Mouse (Mus musculus) embryonic facial prominence, embryonic 13.5 days (tissue): ENCODE results near the gene Abraxas2. TPM values are rescaled to one million over a fixed set of nuclear protein-coding genes. Genes with fewer than 3 reads are reported as not detected.
A peak's percentile ranks its signal among the peaks of the same experiment; 100 is the strongest.

ENCODE experiments used
- ATAC-seq: fragments of 200-750 bp; cut with Nextera tagmentation; 2 replicates; pipeline ENCODE4 v1.8.0; 2017; ENCODE audit warnings: low read depth; ENCODE audit not compliant: insufficient number of reproducible peaks, insufficient read depth, low FRiP score, low TSS enrichment
- H3K27ac ChIP-seq: fragments of 300-500 bp; sonication (generic); 2 replicates; pipeline ENCODE4 v1.5.1; 2015; ENCODE audit warnings: moderate library complexity, mild to moderate bottlenecking, inconsistent platforms
- H3K27me3 ChIP-seq: fragments of 300-500 bp; sonication (generic); 2 replicates; pipeline ENCODE4 v1.6.1; 2015; ENCODE audit warnings: mild to moderate bottlenecking, inconsistent platforms
- H3K36me3 ChIP-seq: fragments of 300-500 bp; sonication (generic); 2 replicates; pipeline ENCODE4 v1.6.1; 2015; ENCODE audit warnings: mild to moderate bottlenecking, inconsistent platforms
- H3K4me1 ChIP-seq: fragments of 300-500 bp; sonication (generic); 2 replicates; pipeline ENCODE4 v1.6.1; 2015; ENCODE audit warnings: inconsistent platforms
- H3K4me2 ChIP-seq: fragments of 300-500 bp; sonication (generic); 2 replicates; pipeline ENCODE4 v1.6.1; 2015; ENCODE audit warnings: moderate library complexity, mild to moderate bottlenecking, inconsistent platforms
- H3K4me3 ChIP-seq: fragments of 300-500 bp; sonication (generic); 2 replicates; pipeline ENCODE4 v1.5.1; 2015; ENCODE audit warnings: mild to moderate bottlenecking, inconsistent platforms
- H3K9ac ChIP-seq: fragments of 300-500 bp; sonication (generic); 2 replicates; pipeline ENCODE4 v1.6.1; 2015; ENCODE audit warnings: mild to moderate bottlenecking, inconsistent platforms
- H3K9me3 ChIP-seq: fragments of 300-500 bp; sonication (generic); 2 replicates; pipeline ENCODE4 v1.6.1; 2016; ENCODE audit warnings: inconsistent platforms
- WGBS: fragments of 180-500 bp; shearing (Covaris S2); methylation state at CpG from one replicate; pipeline ENCODE4 v1.1.7; 2015; ENCODE audit warnings: mixed read lengths; 5-methylcytosine and 5-hydroxymethylcytosine counted together
- polyA plus RNA-seq: library from polyadenylated mRNA; unstranded; fragments of >200 nt; fragmentation: Nextera tagmentation; extraction: Ambion mirVana; gene quantifications from 2 replicates; pipeline ENCODE4 v1.2.1, GENCODE M21; 2015

The Abraxas2 gene
- polyA plus RNA-seq, 1 experiment from 2014 or later: 48.8 TPM

DNA sequence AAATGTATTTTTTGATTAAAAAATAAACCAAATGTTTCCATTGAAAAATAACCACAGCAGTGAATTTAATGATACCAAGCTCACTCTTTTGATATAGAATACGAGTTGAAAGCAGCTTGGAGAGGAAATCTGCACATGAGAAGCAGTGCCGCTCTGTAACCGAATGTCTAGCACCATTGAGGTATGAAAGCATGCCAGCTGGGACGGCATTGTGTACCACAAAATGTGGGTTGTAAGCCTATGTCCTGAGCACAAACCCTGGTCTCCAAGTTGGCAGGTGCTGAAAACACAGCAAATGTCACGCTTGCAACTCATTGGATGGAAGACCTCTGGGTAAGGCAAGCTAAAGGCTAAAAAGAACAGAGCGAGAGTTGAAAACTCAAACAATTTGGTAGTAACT, 42.0 kb upstream of the Abraxas2 start:
- no peak overlapping the region for H3K27ac ChIP-seq
- 88% methylated on average over 6 of the region's 6 CpGs for WGBS
- H3K9ac ChIP-seq: no peak overlapping the region
- ATAC-seq: no peak
- H3K4me3 ChIP-seq: no peak overlapping the region
- no peaks in the 10 kb centered on the region for H3K9me3 ChIP-seq
- H3K36me3 ChIP-seq: no peaks in the 10 kb centered on the region
- no peak overlapping the region for H3K4me2 ChIP-seq
- H3K4me1 ChIP-seq: peaks cover 19% of the 10 kb centered on the region
- H3K27me3 ChIP-seq: no peaks in the 10 kb centered on the region

DNA sequence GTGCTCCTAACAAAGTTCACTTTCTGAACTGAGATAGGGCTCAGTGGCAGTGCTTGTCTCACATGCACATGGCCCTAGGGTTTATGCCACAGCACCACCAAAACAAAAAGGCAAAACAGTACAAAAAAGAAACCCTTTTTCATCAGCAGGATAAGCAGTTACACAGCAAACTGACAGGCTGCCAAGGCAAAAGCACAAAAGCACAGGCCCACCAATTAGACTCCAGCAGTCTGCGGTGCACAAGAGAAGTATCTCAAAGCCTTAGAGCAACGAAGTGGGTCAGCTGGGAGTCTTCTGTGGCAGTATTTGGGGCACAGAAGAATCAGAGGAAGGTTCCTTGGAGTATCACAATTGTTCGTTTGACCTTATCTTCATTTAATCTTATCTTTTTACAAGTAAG, 38.3 kb upstream of the Abraxas2 start:
- ATAC-seq: no peak
- 83% methylated on average over 3 of the region's 3 CpGs for WGBS
- H3K36me3 ChIP-seq: peaks cover 10% of the 10 kb centered on the region

DNA sequence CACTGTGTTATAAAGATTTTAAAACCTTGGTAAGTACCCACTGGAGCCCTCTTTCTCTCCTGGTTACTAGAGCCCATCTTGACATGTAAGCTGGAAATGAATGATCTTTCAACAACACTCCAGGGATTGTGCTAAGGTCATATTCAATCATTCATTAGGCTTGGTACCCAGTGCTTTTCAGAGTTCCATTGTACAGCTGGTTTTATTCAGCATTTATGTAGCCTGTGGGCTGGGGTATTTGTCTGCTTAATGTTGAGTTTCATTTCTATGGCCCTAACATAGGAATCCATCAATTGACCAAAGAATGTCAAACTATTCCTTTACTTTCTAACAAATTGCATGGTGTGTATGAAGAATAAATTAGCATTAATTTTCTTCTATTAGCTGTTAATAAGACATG, 35.2 kb upstream of the Abraxas2 start:
- H3K9ac ChIP-seq: no peak overlapping the region
- no peak overlapping the region for H3K4me2 ChIP-seq
- no peaks in the 10 kb centered on the region for H3K9me3 ChIP-seq
- no peak overlapping the region for H3K4me3 ChIP-seq
- ATAC-seq: no peak
- no peaks in the 10 kb centered on the region for H3K4me1 ChIP-seq
- H3K27ac ChIP-seq: no peak overlapping the region
- H3K27me3 ChIP-seq: no peaks in the 10 kb centered on the region
- peaks cover 25% of the 10 kb centered on the region for H3K36me3 ChIP-seq

More for the DNA sequence above, 38.3 kb upstream of the Abraxas2 start:
- H3K27ac ChIP-seq: no peak overlapping the region
- no peaks in the 10 kb centered on the region for H3K4me1 ChIP-seq
- no peaks in the 10 kb centered on the region for H3K9me3 ChIP-seq
- H3K4me3 ChIP-seq: no peak overlapping the region
- H3K9ac ChIP-seq: no peak overlapping the region
- H3K4me2 ChIP-seq: no peak overlapping the region
- no peaks in the 10 kb centered on the region for H3K27me3 ChIP-seq

DNA sequence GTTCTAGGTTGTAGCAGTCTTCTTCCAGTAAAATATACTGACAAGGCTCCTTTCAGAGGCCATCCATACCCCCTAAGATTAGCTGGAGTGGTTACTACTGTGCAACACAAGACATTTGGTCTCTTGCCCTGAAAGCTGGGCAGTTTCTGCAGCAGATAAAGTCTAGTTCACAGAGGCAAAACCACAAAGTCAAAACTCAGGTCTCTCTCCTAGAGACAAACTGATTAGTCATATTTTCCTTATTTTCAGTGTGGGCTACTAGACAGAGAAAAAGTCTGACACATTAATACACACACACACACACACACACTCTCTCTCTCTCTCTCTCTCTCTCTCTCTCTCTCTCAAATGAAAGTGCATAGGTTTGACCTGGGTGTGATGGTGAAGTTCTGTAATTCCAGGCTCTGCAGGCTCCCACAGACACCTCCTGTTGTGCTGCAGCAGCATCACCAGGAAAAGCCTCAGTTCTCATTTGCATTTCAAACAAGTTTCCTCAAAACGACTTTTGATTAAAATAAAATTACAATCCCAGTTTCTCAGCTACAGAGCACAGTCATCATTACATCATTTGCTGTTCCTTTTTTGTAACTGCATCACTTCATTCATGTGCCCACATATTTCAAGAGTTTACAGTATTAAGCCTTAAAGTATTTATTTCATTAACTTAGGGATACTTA, 34.5 kb upstream of the Abraxas2 start:
- H3K4me2 ChIP-seq: no peak overlapping the region
- WGBS: 33% methylated on average over 1 of the region's 1 CpGs
- H3K36me3 ChIP-seq: peaks cover 27% of the 10 kb centered on the region
- no peak overlapping the region for H3K4me3 ChIP-seq
- no peaks in the 10 kb centered on the region for H3K9me3 ChIP-seq
- H3K9ac ChIP-seq: no peak overlapping the region
- H3K27me3 ChIP-seq: no peaks in the 10 kb centered on the region
- H3K27ac ChIP-seq: no peak overlapping the region
- no peaks in the 10 kb centered on the region for H3K4me1 ChIP-seq
- no peak for ATAC-seq

DNA sequence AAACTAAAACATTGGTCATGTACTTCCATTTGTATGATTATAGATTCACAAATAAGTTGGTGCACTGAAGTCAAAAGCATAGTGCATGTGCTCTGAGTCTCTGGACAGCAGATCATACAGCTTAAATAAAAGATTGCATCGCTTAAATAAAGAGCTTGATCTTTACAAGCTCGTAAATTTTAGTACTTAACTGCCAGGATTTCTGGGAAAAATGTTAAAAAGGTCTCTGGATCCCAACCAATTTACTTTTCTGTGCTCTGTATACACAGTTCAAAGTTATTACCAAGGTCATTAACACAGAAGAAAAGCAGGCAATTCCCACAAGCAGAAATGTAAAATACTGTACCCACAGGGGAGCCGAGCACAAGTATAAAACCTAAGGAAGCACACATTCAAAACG, 28.1 kb upstream of the Abraxas2 start:
- H3K4me3 ChIP-seq: no peak overlapping the region
- no peak for ATAC-seq
- no peaks in the 10 kb centered on the region for H3K27me3 ChIP-seq
- 88% methylated on average over 4 of the region's 4 CpGs for WGBS
- H3K9ac ChIP-seq: no peak overlapping the region
- peaks cover 48% of the 10 kb centered on the region for H3K36me3 ChIP-seq
- H3K27ac ChIP-seq: no peak overlapping the region
- no peaks in the 10 kb centered on the region for H3K4me1 ChIP-seq
- no peak overlapping the region for H3K4me2 ChIP-seq
- H3K9me3 ChIP-seq: no peaks in the 10 kb centered on the region

DNA sequence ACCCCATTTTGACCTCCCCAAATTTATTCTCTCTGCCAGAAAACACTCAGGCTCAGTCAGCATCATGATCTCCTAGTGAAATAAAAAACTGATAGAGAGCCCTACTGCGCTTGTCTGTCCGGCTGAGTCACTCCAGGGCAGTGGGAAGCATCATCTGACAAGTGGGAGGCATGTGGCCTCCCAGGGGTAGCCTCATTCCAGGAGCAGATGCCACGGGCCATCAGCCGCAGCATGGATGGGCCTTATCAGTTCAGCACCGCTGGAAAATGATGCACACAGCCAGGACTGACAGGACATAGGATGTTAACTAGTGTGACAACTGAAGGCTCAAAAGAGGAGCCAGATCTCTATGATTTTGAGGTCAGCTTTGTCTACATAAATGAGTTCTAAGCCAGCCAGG, 17.7 kb upstream of the Abraxas2 start:
- no peaks in the 10 kb centered on the region for H3K4me1 ChIP-seq
- H3K4me2 ChIP-seq: no peak overlapping the region
- no peak overlapping the region for H3K4me3 ChIP-seq
- H3K9ac ChIP-seq: no peak overlapping the region
- WGBS: 83% methylated on average over 5 of the region's 5 CpGs
- no peaks in the 10 kb centered on the region for H3K9me3 ChIP-seq
- H3K36me3 ChIP-seq: peaks cover 51% of the 10 kb centered on the region
- no peaks in the 10 kb centered on the region for H3K27me3 ChIP-seq
- H3K27ac ChIP-seq: no peak overlapping the region
- no peak for ATAC-seq

DNA sequence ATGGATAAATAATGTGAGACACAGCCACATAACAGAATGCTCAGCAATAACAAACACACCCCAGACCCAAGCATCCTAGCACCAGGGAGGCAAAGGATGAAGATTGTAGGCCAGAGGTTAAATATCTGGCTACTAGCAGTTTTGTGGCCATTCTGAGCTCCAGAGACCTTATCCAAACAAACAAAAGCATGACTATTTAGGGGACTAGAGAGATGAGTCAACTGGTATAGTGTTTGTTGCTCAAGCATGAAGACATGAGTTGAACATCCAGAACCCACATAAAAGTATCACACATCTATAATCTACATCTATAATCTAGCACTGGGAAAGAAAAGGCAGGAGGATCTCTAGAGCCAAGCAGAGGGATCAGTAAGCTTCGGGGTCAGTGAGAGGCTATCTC, 16.6 kb upstream of the Abraxas2 start:
- 94% methylated on average over 1 of the region's 1 CpGs for WGBS
- no peaks in the 10 kb centered on the region for H3K27me3 ChIP-seq
- H3K9me3 ChIP-seq: no peaks in the 10 kb centered on the region
- no peaks in the 10 kb centered on the region for H3K4me1 ChIP-seq
- H3K4me3 ChIP-seq: no peak overlapping the region
- H3K9ac ChIP-seq: no peak overlapping the region
- H3K27ac ChIP-seq: no peak overlapping the region
- peaks cover 53% of the 10 kb centered on the region for H3K36me3 ChIP-seq
- no peak overlapping the region for H3K4me2 ChIP-seq
- ATAC-seq: no peak

DNA sequence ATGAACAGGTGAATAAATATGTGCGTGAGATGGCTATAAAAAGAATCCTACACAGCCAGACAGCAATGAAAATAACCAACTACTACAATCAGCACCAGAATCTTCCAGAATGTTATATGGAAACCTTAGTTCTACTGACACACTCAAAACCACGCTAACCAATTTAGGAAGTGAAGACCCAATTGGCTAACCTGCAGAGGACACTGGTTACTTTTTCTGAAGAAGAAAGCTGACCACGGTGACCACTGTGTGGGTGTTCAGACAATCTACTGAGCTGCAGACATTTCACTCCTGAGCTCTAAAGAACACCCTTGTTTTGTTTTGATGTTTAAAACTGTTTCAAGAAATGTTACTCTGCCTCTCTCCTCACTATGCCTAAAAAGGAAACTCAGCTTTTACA, 15.9 kb upstream of the Abraxas2 start:
- WGBS: 95% methylated on average over 3 of the region's 3 CpGs
- no peaks in the 10 kb centered on the region for H3K4me1 ChIP-seq
- H3K4me3 ChIP-seq: no peak overlapping the region
- no peak overlapping the region for H3K4me2 ChIP-seq
- peaks cover 57% of the 10 kb centered on the region for H3K36me3 ChIP-seq
- no peak overlapping the region for H3K9ac ChIP-seq
- H3K27me3 ChIP-seq: no peaks in the 10 kb centered on the region
- H3K27ac ChIP-seq: no peak overlapping the region
- H3K9me3 ChIP-seq: no peaks in the 10 kb centered on the region
- no peak for ATAC-seq

DNA sequence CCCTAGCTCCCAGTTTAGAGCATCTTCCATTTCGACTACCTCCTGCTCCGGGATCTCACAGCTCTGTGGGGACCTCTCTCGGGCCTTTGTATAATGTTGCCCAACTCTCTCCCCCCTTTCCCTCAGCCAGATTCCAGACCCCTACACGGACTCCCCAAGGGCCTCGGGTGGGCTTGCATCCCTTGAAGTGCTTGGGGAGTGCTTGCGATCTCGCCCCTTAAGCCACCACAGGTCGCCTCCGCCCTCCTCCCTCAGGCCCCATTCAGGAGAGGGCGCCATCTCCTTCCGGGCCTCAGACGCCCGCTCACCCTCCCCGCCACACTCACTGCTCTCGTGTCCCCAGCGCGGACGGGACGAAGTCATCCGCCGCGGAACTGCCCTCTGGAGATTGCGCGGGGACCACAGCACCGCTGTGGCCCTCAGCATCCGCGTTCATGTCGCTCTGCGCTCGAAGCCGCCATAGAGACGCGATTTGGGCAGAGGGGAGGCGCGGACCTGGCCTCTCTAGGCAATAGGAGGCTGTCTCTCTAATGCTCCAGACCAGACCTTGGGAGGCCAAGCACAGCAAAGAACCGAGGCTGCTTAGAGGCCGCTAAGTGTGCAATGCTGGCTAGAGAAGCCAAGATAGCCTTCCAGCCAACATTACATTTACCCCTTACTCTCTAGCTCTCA, 6.7 kb upstream of the Abraxas2 start, which contains the start of gene Eef1akmt2:
Gene Eef1akmt2 (minus strand): TSS at position 501 of the 672 bp plus-strand sequence.
- WGBS: under 1% methylated on average over 37 of the region's 37 CpGs
- H3K4me3 ChIP-seq: peak within 1 kb of the TSS; percentile 83
- peak within 1 kb of the TSS; percentile 96 for H3K9ac ChIP-seq
- peak within 1 kb of the TSS; percentile 67 for H3K4me2 ChIP-seq
- peaks cover 11% of the 10 kb centered on the region for H3K4me1 ChIP-seq
- peak within 1 kb of the TSS; percentile 97 for H3K27ac ChIP-seq
- H3K27me3 ChIP-seq: no peaks in the 10 kb centered on the region
- H3K36me3 ChIP-seq: peaks cover 32% of the 10 kb centered on the region
- ATAC-seq: peak; percentile 90
- no peaks in the 10 kb centered on the region for H3K9me3 ChIP-seq

DNA sequence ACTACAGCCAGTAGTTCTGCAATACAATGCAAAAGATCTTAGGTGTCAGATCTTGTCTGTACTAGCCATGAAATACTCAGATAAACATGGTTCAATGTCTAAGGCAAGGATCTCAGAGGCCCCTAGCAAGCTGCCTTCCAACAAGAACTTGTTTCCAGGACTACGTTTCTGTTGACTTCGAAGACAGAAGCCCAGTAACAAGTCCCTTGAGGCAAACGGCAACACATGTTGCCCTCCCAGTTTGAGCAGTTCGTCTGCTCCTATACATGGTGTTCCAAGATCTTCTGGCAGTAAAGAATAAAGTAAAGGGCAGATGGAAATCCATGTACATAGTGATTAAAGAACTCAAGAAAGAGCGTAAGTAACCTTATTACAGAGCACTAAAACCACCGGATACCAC, 5.7 kb upstream of the Abraxas2 start:
- H3K9me3 ChIP-seq: no peaks in the 10 kb centered on the region
- no peaks in the 10 kb centered on the region for H3K27me3 ChIP-seq
- H3K4me2 ChIP-seq: no peak overlapping the region
- H3K4me3 ChIP-seq: no peak overlapping the region
- H3K9ac ChIP-seq: no peak overlapping the region
- 66% methylated on average over 6 of the region's 6 CpGs for WGBS
- no peak for ATAC-seq
- H3K36me3 ChIP-seq: peaks cover 22% of the 10 kb centered on the region
- peaks cover 11% of the 10 kb centered on the region for H3K4me1 ChIP-seq
- H3K27ac ChIP-seq: no peak overlapping the region

DNA sequence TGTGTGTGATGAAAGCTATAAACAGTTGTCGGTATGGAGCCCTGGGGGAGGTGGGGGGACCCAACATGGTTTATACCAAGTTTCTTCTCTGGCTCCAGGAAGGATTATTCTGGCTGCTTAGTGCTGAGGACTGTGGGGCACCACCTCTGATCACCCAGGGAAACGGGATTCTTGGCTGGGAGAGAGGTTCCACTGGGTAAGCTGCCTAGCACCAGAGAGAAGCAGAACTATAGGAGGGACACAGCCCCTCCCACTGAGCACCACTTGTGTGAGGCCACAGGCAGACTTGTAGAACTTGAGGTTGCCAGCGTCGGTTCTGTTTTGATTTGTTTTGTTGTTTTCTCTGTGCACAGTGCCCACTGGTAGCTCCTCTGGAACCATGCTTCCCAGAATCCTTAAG, 5.1 kb upstream of the Abraxas2 start:
- Histone ChIP-seq H3K36me3 (peaks cover 16% of the 10 kb centered on the region), H3K4me2 (no peak overlapping the region), H3K27me3 (no peaks in the 10 kb centered on the region), H3K4me3 (no peak overlapping the region), H3K27ac (no peak overlapping the region), H3K9ac (no peak overlapping the region), H3K9me3 (no peaks in the 10 kb centered on the region), H3K4me1 (peaks cover 11% of the 10 kb centered on the region)
- no peak for ATAC-seq
- 54% methylated on average over 4 of the region's 4 CpGs for WGBS

DNA sequence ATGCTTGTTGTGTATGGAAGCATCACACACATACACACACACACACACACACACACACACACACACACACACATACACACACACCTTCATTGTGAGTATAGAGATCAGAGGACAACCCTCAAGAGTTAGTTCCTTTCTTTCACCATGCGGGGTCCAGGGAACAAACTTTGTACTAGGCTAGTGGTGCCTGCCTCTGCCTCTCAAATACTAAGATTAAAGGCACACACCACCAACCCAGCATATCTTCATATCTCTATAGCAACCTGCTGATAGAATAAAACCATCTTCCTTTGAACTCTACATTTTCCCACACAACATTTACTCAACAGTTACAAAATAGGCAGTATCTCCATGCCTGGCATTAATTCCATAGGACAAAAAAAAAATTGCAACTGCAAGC, 2.9 kb upstream of the Abraxas2 start:
- H3K36me3 ChIP-seq: no peaks in the 10 kb centered on the region
- H3K4me2 ChIP-seq: no peak overlapping the region
- no peak for ATAC-seq
- H3K27ac ChIP-seq: no peak overlapping the region
- WGBS: 61% methylated on average over 1 of the region's 1 CpGs
- H3K9me3 ChIP-seq: no peaks in the 10 kb centered on the region
- peaks cover 18% of the 10 kb centered on the region for H3K4me1 ChIP-seq
- H3K9ac ChIP-seq: no peak overlapping the region
- no peaks in the 10 kb centered on the region for H3K27me3 ChIP-seq
- H3K4me3 ChIP-seq: no peak overlapping the region
